Mouse (Mus musculus) kidney, adult 2 months (tissue): ENCODE data around the gene Tenm3. TPM values are rescaled to one million over a fixed set of nuclear protein-coding genes. Genes with fewer than 3 reads are reported as not detected.

Experiments
- DNase-seq: peaks from one replicate; pipeline ENCODE4 v3.0.0; 2021
- H3K27ac ChIP-seq: fragments of 200-500 bp; 2 replicates; pipeline ENCODE4 v1.5.1; 2012; ENCODE audit warnings: low read depth, low read length, control low read depth, inconsistent platforms; ENCODE audit not compliant: insufficient read depth
- H3K27me3 ChIP-seq: fragments of 200-500 bp; replicated peaks from 2 replicates; pipeline ENCODE4 v1.6.1; 2012; ENCODE audit warnings: mild to moderate bottlenecking, moderate library complexity, low read length, inconsistent platforms; ENCODE audit not compliant: control insufficient read depth, insufficient read depth
- H3K36me3 ChIP-seq: fragments of 200-500 bp; 2 replicates; pipeline ENCODE4 v1.6.1; 2012; ENCODE audit warnings: mild to moderate bottlenecking, moderate library complexity, low read length, inconsistent platforms; ENCODE audit not compliant: control insufficient read depth, insufficient read depth
- H3K4me1 ChIP-seq: fragments of 200-500 bp; 2 replicates; pipeline ENCODE4 v1.6.1; 2011; ENCODE audit warnings: low read length; ENCODE audit not compliant: control insufficient read depth, insufficient read depth
- H3K4me3 ChIP-seq: fragments of 200-500 bp; 2 replicates; pipeline ENCODE4 v1.5.1; 2011; ENCODE audit warnings: mild to moderate bottlenecking, low read depth, low read length, control low read depth; ENCODE audit not compliant: insufficient read depth
- CTCF ChIP-seq: fragments of 200-500 bp; conservative IDR thresholded peaks from 2 replicates; pipeline ENCODE4 v1.5.1; 2011; ENCODE audit warnings: low read depth, mild to moderate bottlenecking, control low read depth, low read length, moderate library complexity, mixed read lengths; ENCODE audit not compliant: insufficient read depth, insufficient read length
- POLR2A ChIP-seq: fragments of 200-500 bp; IDR thresholded peaks from one replicate; pipeline ENCODE4 v1.6.1; 2011; ENCODE audit warnings: low read depth, low read length, control low read depth
- WGBS: fragments of 180-500 bp; shearing (Covaris S2); methylation state at CpG from one replicate; pipeline ENCODE4 v1.1.7; 2018; 5-methylcytosine and 5-hydroxymethylcytosine counted together
- polyA plus RNA-seq: library from polyadenylated mRNA; depleted of rRNA; stranded (reverse); fragments of >200 nt; gene quantifications from 2 replicates; pipeline ENCODE4 v1.2.3, GENCODE M21; 2012

The Tenm3 gene
- polyA plus RNA-seq, 1 experiment = 2.0 TPM

DNA sequence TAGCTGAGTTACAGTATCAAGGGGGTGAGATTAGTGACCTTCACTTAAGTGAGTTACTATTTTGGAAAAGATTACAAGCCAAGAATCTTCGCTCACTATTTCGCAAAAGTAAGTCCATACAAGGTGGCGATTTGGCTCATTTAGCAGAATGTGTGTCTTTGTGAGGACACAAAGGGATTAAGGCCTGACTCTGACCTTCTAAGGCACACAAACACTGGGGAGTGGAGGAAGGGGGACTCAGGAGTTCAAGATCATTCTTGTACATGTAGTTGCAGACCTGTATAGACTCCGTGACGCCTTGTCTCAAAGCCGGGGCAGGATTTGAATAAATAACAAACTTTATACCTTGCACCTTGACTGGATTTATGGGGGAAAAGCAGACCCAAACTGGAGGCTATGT is 115.7 kb downstream of the Tenm3 start:
- peaks cover 2% of the 10 kb centered on the region; the same call in 1 of the 2 replicates for H3K4me1 ChIP-seq
- no peak for DNase-seq
- TF ChIP-seq POLR2A = no peak
- TF ChIP-seq CTCF = no peak
- WGBS = 96% methylated on average over 6 of the region's 6 CpGs
- H3K4me3 ChIP-seq = no peak overlapping the region
- H3K36me3 ChIP-seq = no peaks in the 10 kb centered on the region
- no peaks in the 10 kb centered on the region for H3K27me3 ChIP-seq
- no peak overlapping the region for H3K27ac ChIP-seq

DNA sequence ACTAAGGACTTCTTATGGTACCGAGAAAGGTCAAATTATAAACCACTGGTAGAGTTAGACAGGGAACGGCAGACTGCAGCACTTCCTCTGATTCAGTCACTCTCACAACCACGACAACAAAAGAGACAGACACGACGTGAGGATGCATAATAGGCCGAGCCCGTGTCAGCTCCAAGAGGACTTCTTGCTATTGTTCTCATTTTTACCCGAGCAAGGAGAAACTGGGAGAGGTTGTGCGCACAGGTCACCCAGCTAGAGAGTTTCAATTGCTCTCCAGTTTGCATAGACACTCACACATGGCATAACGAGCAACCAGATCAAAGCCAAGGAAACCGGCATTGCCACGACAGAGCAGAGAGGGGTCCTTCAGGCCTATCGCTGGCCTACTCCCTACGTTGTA is 121.0 kb downstream of the Tenm3 start:
- WGBS = 59% methylated on average over 14 of the region's 14 CpGs
- no peaks in the 10 kb centered on the region for H3K36me3 ChIP-seq
- DNase-seq = no peak
- no peaks in the 10 kb centered on the region for H3K4me1 ChIP-seq
- no peak overlapping the region for H3K27ac ChIP-seq
- no peak overlapping the region for H3K4me3 ChIP-seq
- H3K27me3 ChIP-seq = no peaks in the 10 kb centered on the region
- no peak for TF ChIP-seq CTCF
- TF ChIP-seq POLR2A = no peak

DNA sequence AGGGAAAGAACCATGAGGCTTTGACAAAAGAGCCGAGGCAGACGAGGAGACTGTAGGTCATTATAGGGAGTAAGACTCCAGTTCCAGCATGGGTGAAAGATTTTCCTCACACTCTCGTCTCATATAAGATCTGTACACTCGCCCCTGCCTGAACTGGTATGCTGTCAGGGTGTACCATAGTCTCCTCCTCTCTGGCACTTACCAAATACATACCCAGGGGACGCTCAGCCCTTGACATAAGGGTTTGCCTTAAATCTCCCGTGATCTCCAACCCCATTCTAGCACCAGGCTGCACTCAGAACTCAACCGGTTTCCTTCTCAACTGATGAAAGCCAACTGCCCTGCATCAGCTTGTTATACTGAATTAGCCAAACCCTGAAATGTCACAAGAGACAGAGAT is 121.4 kb downstream of the Tenm3 start:
- no peak for DNase-seq
- no peaks in the 10 kb centered on the region for H3K27me3 ChIP-seq
- H3K36me3 ChIP-seq = no peaks in the 10 kb centered on the region
- no peak overlapping the region for H3K4me3 ChIP-seq
- H3K4me1 ChIP-seq = no peaks in the 10 kb centered on the region
- TF ChIP-seq POLR2A (no peak), CTCF (no peak)
- no peak overlapping the region for H3K27ac ChIP-seq
- WGBS = 91% methylated on average over 7 of the region's 7 CpGs

DNA sequence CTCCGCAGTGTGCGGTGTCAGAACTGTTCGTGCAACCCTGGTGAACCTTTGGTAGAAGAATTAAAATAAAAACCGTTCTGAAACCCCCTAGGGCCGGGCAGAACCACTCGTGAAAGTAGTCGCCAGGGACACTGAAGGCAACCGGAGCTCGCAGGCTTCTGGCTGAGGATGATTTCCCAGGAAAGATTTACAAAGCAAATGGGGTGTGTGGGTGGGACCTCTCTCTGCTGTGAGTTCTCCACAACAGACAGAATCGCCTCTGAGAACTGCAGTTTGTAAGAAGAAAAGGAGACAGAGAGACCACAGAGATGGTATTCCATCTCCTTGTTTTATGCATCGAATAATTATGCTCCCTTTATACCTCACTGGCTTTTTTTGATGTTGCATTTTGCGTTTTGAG is 122.4 kb downstream of the Tenm3 start:
- H3K27ac ChIP-seq = no peak overlapping the region

DNA sequence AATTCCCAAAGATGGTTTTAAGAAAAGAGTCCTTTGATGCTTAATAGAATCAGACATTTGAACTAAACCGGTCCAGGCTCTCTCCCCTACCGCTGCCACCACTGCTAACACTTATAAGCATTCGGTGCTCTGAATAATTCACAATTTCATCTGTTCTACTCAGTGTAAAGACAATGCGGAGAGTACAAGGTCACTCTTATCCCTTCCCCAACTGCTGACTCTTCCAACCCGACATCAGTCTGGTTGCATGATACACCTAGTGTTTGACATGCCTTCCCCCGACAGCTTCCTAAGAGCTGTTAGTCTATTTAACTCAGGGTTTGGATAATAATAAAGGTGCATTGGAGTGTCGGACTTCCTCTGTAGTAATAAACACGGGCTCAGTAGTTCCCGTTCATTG is 128.1 kb downstream of the Tenm3 start:
- no peak for DNase-seq
- no peak overlapping the region for H3K4me3 ChIP-seq
- H3K27me3 ChIP-seq = no peaks in the 10 kb centered on the region
- TF ChIP-seq POLR2A (no peak), CTCF (no peak)
- no peaks in the 10 kb centered on the region for H3K4me1 ChIP-seq
- WGBS = 84% methylated on average over 9 of the region's 9 CpGs
- no peak overlapping the region for H3K27ac ChIP-seq
- no peaks in the 10 kb centered on the region for H3K36me3 ChIP-seq

More for the DNA sequence above, 122.4 kb downstream of the Tenm3 start:
- 94% methylated on average over 12 of the region's 12 CpGs for WGBS
- Histone ChIP-seq H3K27me3 (no peaks in the 10 kb centered on the region), H3K36me3 (no peaks in the 10 kb centered on the region), H3K4me3 (no peak overlapping the region), H3K4me1 (no peaks in the 10 kb centered on the region)
- no peak for TF ChIP-seq CTCF
- TF ChIP-seq POLR2A = no peak
- DNase-seq = no peak

DNA sequence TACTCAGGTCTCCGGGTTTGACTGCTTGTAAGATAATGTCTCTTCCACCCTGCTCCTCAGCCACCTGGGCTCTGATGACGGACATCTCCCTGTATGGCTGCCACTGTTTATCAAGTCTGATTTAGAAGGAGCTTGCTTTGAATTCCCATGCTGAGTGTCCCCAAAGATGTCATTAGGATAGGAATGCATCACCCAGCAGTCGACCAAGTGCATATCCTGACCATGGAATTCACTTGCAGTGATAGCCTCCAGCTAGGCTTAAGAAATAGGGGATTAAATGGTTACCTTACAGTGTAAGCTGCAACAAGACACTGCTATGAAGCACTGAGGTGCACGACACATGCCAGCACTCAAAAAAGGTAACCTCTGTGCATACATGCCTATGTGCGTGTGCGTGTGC is 137.1 kb downstream of the Tenm3 start:
- DNase-seq = no peak
- Histone ChIP-seq H3K36me3 (no peaks in the 10 kb centered on the region), H3K27ac (no peak overlapping the region), H3K4me1 (no peaks in the 10 kb centered on the region), H3K27me3 (no peaks in the 10 kb centered on the region), H3K4me3 (no peak overlapping the region)
- no peak for TF ChIP-seq POLR2A
- TF ChIP-seq CTCF = no peak
- WGBS = 89% methylated on average over 6 of the region's 6 CpGs

DNA sequence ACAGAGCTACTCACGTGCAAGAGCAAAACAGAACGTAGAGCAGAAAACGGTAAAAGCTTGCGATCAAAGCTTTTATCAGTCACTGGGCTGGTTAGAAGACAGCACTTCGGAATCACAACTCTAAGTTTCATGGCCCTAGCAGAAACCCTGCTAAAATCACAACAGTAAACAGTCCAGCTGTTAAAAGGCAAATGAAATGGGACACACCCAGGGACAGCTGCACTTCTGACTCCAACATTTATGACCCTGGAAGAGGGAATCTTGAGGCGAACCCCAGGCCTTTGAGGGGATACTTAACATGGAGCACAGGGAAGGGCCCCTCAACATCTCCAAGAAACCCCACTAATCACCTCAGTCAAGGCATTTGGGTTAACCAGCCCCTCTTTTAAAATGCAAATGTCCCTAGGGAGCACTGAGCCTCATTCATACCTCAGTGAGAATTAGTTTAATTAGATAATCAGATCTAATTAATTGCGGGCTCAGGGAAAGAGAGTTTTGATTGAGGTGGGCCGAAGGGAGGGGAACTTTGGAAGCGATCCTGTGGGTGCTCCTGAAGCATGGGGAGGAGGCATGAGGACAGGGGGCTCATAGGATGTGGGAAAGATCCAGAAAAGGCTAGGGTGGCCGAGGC is 138.8 kb downstream of the Tenm3 start:
- Histone ChIP-seq H3K4me3 (no peak overlapping the region), H3K36me3 (no peaks in the 10 kb centered on the region), H3K4me1 (no peaks in the 10 kb centered on the region), H3K27ac (peak overlapping the region; percentile 42; the same call in 1 of the 2 replicates), H3K27me3 (no peaks in the 10 kb centered on the region)
- no peak for DNase-seq
- WGBS = 75% methylated on average over 10 of the region's 10 CpGs
- TF ChIP-seq CTCF (no peak), POLR2A (no peak)

DNA sequence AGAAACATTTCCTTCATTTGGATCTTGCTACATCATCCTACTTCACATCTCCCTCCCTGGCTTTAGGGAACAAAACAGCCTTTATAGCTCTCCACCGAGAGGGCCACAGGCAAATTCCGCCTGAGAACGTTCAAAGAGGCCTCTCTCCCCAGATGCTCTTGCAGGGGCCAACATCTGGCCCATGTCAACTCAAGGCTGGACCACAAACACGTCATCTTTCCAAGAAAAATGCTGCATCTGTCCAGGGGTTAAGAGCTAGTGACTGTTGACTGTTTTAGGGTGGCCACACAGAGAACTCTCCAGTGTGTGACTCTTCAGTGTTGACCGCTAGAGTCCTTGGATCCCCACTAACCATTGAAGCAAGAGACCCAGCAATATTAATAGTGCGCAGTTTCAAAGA is 139.3 kb downstream of the Tenm3 start:
- H3K4me3 ChIP-seq = no peak overlapping the region
- TF ChIP-seq CTCF (no peak), POLR2A (no peak)
- no peaks in the 10 kb centered on the region for H3K4me1 ChIP-seq
- no peaks in the 10 kb centered on the region for H3K36me3 ChIP-seq
- peak overlapping the region; percentile 42; the same call in 1 of the 2 replicates for H3K27ac ChIP-seq
- 66% methylated on average over 6 of the region's 6 CpGs for WGBS
- peak; percentile 40 for DNase-seq
- H3K27me3 ChIP-seq = no peaks in the 10 kb centered on the region
